Mouse (Mus musculus): ENCODE results near the gene Pick1.
"Not testable (repeated sequence)": the region's sequence is repeated elsewhere in the genome, so short reads cannot be mapped to it uniquely, and the experiment has no call there.

Pick1 gene

DNA sequence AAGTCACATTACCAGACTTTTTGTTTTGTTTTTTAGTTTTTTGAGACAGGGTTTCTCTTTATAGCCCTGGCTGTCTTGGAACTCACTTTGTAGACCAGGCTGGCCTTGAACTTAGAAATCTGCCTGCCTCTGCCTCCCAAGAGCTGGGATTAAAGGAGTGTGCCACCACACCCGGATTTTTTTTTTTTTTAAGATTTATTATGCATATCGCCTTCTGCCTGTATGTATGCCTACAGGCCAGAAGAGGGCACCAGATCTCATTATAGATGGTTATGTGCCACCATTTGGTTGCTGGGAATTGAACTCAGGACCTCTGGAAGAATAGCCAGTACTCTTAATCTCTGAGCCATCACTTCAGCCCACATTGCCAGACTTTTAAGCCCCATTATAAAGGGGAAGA is 3.2 kb upstream of the Pick1 start:
- not testable (repeated sequence) for DNase-seq (ENCODE audit: low spot score)

GRCm38 (mm10) chr15:79235268-79235667 is 6.3 kb downstream of the Pick1 start:
- DNase-seq (ENCODE audit: low spot score): no peak

DNA sequence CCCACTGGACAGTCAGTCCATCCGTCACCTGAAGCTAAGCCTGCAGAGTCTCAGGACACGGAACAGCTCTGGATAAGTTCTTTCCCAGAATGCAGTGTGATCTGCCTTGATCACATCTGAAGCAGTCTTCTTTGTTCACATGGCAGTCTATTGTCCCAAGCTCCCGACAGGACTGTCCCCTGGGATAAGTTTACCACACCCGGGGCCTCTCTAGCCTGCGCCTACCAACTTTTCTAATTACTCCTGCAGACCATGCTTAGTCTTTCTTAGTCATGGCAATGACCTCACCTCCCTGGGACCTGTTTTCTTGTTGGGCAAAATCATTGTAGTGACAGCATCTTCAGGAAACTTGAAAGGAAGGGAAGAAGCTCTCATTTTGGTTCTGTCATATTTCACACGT is 9.1 kb downstream of the Pick1 start:
- DNase-seq (ENCODE audit: low spot score): no peak

DNA sequence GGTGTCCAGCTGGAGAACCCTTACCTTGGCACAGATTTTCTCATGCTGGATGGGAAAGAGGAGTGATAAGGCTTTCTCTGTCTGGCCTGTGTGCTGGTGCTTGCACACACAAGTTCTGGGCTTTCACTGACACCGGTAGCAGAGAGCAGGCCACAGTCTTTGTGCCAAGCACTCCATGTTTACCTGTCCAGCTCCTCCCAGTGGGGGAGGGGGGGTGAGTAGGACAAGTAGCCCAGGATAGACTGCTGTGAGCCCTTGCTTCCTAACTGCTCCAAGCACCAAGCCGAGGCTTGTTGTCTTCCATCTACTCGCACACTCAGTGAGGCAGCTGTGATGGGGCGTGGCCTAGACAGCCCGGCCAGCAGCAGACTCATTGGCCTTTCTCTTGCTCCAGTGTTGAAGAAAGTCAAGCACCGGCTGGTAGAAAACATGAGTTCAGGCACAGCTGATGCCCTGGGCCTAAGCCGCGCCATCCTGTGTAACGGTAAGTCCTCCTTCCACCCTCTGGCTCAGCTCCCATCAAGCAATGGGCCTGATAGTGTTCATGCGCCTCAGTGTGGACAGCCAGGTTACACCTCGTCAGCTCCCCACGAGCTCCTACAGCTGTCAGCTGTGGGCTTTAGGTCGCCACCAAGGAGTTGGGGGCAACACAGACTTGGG is 13.7 kb downstream of the Pick1 start:
- no peak for DNase-seq (ENCODE audit: low spot score)

GRCm38 (mm10) chr15:79243234-79244042 is 14.5 kb downstream of the Pick1 start:
- peak; percentile 97 for DNase-seq (ENCODE audit: low spot score)

DNA sequence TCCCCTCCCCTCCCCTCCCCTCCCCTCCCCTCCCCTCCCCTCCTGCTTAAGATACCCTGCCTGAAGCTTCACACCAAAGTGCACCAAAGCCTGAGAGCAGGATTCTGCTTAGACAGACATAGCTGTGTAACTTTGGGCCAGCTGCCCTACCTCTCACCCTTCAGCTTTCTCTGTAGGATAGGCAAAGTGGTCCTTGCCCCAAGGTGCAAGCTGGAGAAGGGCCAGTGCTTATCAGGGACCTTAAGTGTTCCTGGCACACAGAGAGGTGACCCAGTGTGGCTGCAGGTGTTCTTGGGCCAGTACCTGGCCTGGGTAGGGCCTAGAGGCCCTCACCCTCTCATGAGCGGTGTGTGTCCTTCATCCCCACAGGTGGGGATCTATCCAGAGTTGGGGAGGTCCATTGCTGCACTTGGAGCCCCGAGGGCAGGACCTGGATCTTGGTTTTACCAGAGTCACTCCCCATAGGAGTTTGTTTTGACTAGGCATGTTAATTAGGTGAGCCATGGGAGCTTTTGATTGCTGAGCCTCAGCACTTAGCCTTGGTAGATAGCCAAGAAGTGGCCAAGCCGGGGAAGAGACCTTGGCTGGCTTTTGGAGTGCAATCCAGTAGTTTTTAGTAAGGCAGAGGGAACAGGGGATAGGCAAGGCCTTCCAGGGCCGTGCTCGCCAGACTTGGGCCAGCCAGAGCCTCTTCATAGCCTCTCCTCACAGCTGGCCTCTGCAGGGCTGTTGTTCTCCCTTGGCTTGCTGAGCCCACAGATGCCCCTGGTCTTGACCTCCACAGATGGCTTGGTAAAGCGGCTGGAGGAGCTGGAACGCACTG is 15.3 kb downstream of the Pick1 start:
- DNase-seq (ENCODE audit: low spot score): no peak

DNA sequence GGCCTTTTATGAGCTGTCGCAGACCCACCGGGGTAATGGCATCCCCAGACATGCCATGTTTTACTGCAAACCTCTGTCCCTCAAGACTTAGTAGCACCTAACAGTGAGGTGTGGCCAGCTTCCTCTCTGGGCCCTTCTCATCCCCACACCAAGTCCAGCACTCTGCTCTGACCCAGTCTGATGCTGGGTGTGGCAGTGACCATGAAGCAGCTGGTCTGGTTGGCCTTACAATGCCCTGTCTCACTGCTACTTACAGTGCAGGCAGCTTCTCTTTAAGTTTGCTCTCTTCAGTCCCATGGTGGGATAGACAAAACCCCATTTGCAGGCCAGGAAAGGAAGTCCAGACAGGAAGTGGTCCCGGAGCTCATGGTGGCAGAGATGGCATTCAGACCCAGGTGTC is 16.3 kb downstream of the Pick1 start:
- DNase-seq (ENCODE audit: low spot score): no peak

GRCm38 (mm10) chr15:79250236-79250635 is 21.3 kb downstream of the Pick1 start:
- no peak for DNase-seq (ENCODE audit: low spot score)

DNA sequence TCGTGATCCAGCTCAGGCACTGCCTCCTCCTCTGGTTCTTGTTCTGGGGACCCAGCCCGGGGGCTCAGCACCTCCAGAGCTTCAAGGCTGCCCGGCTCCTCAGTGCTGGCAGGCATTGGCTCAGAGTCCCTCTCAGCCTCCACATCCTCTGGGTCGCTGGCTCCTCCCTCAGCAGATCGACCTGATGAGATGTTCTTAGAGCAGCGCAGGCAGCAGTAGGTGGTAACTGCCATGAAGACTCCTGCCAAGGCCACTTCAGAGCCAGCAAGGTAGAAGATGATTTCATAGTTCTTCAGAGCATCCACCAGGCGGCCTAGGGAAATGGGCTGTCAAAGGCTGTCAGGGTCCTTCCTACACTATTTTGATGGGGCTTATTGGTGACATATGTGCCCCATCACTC is 22.2 kb downstream of the Pick1 start:
- DNase-seq (ENCODE audit: low spot score): no peak

DNA sequence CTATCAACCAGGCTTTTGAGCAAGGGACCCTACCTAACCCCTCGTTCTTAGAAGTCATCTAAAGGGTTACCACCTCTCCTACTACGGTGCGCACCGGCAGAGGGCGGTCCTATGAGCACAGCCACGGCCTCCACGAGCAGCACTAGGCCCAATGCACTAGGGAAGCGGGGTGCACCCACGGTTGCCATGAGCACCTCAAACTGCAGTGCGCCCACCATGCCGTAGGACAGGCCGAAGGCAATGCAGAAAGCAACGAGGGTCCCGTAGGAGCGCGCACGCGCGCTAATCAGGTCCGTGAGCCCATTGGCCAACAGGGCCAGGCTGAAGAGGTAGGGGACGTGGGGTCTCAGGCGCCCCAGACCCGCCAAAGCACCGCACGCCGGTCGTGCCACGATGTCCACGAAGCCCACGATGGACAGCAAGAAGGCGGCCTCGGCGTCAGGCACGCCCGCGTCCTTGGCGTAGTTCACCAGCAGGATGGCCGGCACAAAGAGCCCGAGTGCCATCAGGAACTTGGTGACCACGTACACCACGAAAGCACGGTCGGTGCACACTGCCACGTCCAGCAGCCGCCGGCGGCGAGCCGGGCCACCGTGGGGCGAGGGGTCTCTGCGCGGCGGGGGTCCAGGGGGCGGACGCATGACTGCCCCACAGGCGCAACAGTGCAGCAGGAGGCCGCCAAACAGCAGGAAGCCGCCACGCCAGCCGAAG is 23.0 kb downstream of the Pick1 start:
- DNase-seq (ENCODE audit: low spot score): no peak

- DNase-seq (ENCODE audit: low spot score): no peak
These were observed 23.6 kb downstream of the Pick1 start for GRCm38 (mm10) chr15:79252580-79252979.

DNA sequence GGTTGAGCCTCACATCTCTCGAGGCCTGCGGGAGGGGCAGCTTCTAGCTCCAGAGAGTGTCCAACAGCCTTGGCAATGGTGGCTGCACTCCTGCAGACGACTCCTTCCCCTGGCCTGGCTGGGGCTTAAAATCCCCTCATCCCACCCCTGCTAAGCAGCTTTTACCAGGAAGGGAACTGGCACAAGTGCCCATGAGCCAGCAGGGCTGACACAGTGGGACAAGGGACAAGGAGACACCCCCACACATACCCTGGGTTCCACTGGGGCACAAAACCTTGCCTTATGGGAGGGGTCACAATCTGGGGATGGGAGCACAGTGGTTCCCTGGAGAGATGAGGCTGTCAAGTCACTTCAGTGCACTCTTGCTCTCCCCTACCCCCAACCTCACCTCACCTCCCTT is 25.7 kb downstream of the Pick1 start, which contains the start of gene Slc16a8:
Gene Slc16a8, minus strand, starts transcription at position 101 of the 400 bp plus-strand sequence.
- DNase-seq (ENCODE audit: low spot score): no peak

GRCm38 (mm10) chr15:79258521-79258920 is 29.5 kb downstream of the Pick1 start:
- no peak for DNase-seq (ENCODE audit: low spot score)

DNA sequence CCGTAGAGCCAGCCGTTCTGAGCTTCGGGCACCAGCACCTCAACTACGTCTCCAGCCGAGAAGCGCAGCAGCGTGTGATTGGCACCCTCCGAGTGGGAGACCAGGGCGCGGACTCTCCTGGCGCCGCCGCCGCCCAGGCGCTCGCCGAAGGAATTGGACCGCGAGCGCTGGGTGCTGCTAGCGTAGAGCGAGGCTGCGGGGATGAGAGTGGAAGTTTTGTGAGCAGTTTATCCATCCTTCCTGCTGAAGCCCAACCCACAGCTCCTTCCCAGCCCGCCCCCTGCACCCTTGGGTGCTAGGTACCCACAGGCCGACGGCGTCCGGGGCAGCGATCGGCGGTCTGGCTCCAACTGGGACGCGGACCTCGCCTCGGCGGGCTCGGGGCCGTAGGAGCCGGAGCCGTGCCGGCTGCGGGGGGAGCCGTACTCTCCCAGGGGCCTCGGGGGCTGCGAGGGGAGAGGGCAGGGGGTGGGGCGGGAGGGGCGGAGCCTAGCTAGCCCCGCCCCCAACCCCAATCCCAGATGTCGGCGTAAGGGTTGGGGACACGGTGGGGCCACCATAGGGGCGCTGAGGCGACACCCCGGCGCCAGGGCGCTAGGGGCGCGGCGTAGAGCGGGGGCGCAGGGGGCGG is 32.2 kb downstream of the Pick1 start:
- no peak for DNase-seq (ENCODE audit: low spot score)

GRCm38 (mm10) chr15:79261757-79262156 is 32.8 kb downstream of the Pick1 start:
- DNase-seq (ENCODE audit: low spot score): no peak

DNA sequence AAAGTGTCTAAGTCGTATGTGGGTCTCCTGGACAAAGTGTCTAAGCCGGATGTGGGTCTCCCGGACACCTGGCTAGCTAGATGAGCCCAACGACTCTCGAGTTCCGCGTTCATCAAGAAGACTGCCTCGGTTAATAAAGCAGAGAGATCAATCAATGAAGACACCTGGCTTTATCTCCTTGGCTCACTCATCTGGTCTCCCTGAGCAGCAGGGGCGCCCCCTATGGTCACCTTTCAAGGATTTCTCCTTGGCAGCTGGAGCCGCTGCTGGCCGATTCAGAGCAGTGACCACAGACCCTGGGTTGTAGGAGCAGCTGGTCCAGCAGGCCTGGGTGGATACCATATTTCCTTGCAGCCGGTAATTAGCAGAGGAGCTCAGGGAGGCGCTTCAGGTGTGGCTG is 33.4 kb downstream of the Pick1 start:
- DNase-seq (ENCODE audit: low spot score): no peak

GRCm38 (mm10) chr15:79262786-79263309 is 33.9 kb downstream of the Pick1 start:
- no peak for DNase-seq (ENCODE audit: low spot score)

- no peak for DNase-seq (ENCODE audit: low spot score)
These were observed 34.8 kb downstream of the Pick1 start for GRCm38 (mm10) chr15:79263726-79264125.

DNA sequence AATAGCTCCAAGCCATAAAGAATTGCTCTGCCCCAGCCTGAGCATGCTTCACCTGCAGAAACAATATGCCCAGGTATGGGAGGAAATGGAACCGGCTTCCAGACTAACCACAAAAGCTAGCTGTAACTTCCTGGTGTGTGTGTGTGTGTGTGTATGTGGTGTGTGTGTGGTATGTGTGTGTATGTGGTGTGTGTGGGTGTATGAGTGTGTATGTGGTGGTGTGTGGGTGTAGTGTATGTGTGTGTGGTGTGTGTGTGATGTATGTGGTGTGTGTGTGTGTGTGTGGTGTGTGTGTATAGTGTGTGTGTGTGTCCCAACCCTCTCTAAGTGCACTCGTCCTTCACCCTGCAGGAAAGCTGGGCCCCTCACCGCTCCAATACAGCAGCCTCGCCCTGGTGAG is 36.4 kb downstream of the Pick1 start:
- DNase-seq (ENCODE audit: low spot score): no peak

GRCm38 (mm10) chr15:79268521-79268920 is 39.5 kb downstream of the Pick1 start:
- DNase-seq (ENCODE audit: low spot score): no peak
